Mouse (Mus musculus): ENCODE measurements around the gene Sema3b.

- no peak for TF ChIP-seq POLR2A (IDR thresholded peaks at IDR 0.05; ENCODE audit: borderline replicate concordance, extremely low read depth, low read depth, low read length)
- no peak for TF ChIP-seq CTCF (IDR thresholded peaks at IDR 0.05; ENCODE audit: insufficient read depth, low read length)
Measured at GRCm38 (mm10) chr9:107631861-107632260, 22.8 kb upstream of the Sema3b start.

Data from lung, adult 2 months (tissue).